Mouse (Mus musculus): Measurements from ENCODE around the gene Cnot6.

DNA sequence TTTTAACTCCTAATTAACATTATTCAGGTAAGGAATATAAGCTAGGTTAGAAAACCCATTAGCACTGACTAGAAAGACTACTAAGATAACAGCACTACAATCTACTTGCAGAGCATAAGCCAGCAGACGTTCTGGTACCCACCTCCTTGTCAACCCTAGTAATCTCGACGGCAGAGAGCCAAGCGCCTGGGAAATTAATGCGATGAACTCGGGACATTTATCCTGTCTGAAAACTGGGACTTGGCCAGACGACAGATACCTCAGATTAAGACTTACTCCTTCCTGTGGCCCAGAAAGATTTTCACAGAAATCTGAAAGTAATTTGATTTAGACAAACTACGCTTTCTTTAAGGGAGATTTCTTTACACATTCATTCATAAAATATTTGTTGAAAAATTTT, 7.7 kb downstream of the Cnot6 start:
- TF ChIP-seq POLR2A (IDR thresholded peaks at IDR 0.05; ENCODE audit: borderline replicate concordance, extremely low read depth, low read depth, low read length), result no peak
- no peak for TF ChIP-seq CTCF (IDR thresholded peaks at IDR 0.05; ENCODE audit: insufficient read depth, low read length)

Data from lung, adult 2 months (tissue).